Comparison of ENCODE assay signal across 7 mouse cellular contexts in the genomic region with DNA sequence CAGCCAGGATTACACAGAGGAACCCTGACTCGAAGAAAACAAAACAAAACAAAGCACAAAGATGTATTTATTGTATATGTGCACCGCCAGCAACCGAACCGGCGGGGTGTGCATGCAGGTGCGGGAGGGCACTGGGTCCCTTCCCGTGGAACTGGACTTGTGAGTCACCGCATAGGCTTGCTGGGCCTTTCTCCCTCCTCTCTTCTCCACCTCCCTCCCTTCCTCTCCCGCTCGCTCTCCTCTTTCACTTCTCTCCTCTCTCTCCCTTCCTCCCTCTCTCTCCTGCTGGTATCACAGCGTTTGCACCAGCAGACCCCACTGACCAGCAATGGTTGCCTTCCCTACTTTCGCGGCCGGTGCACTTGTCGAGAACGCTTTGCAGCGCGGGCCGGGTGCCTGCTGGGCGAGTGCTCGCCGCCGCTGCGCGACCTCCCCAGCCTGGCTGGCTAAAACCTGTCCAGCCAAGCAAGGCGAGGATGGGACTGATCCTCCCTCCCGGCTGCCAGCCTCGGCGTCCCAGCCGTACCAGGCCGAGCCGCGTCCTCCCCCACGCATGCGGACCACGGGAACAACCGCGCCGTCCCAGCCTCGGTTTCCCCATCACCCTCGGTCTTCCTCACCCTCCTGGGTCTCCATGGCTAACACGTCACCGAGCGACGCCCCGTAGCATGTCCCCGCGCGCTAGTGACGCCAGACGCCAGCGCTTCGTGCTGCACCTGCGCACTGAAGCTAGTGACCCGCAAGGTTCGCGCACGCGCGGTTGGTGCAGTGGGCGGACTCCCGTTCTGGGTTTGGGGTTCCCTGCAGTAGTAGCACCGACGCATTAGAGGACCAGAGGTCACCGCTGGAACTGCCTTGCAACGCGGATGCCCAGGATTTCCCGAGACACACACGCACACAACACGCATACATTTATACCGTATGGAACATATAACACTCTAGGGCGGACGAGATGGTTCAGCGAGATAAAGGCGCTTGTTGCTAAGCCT. TPM values are rescaled to one million over a fixed set of nuclear protein-coding genes. Genes with fewer than 3 reads are reported as not detected.
DNase-seq lines count a peak whose midpoint lies in the region; ATAC-seq lines count a peak whose summit lies in the region.

Gene Mthfsd, minus strand, starts transcription at position 725 of the 989 bp plus-strand sequence.

- H3K9me3 ChIP-seq in intestine, embryonic 16.5 days (ENCODE audit: control insufficient read depth, low read length) = no peaks in the 10 kb centered on the region
- H3K9me3 ChIP-seq in midbrain, embryonic 11.5 days (ENCODE audit: control insufficient read depth, low read length) = no peaks in the 10 kb centered on the region

- ATAC-seq in intestine, embryonic 16.5 days = peak; percentile 93
- ATAC-seq in midbrain, embryonic 11.5 days (ENCODE audit: low FRiP score) = peak; percentile 92

- H3K27ac ChIP-seq in intestine, embryonic 16.5 days (ENCODE audit: low read length) = 0 out of 2 replicates have a peak within 1 kb of the TSS, but pooled peaks have one; percentile 25
- H3K27ac ChIP-seq in midbrain, embryonic 11.5 days (ENCODE audit: low read depth, low read length) = peak within 1 kb of the TSS; percentile 54

- H3K27me3 ChIP-seq in intestine, embryonic 16.5 days (replicated peaks; ENCODE audit: control insufficient read depth, insufficient read depth, low read length) = peaks cover 5% of the 10 kb centered on the region; the same call in 1 of the 2 replicates
- H3K27me3 ChIP-seq in midbrain, embryonic 11.5 days (ENCODE audit: control insufficient read depth, insufficient read depth, low read length) = peaks cover 6% of the 10 kb centered on the region

- peaks cover 9% of the 10 kb centered on the region for H3K4me1 ChIP-seq in intestine, embryonic 16.5 days (ENCODE audit: control insufficient read depth, insufficient read depth, low read length)
- peaks cover 8% of the 10 kb centered on the region for H3K4me1 ChIP-seq in midbrain, embryonic 11.5 days (ENCODE audit: control insufficient read depth, insufficient read depth, low read length)

- DNase-seq in adrenal gland, adult 8-10 months = peak; percentile 97
- DNase-seq in embryo, embryonic 9.5 days (ENCODE audit: extremely low spot score) = peak; percentile 97
- DNase-seq in gastrocnemius, postnatal 4 days (ENCODE audit: low spot score in 2 of 2) = peak; percentile 97 to 99
- DNase-seq in left cerebral cortex, postnatal 36 days (ENCODE audit: low spot score in 2 of 2) = peak; percentile 99
- peak; percentile 100 for DNase-seq in midbrain, embryonic 11.5 days (ENCODE audit: low spot score, missing footprints)
- DNase-seq in skeletal muscle tissue, adult 2 months (ENCODE audit: low read depth, low spot score) = peak; percentile 98

- H3K9ac ChIP-seq in intestine, embryonic 16.5 days (ENCODE audit: low read depth, low read length) = peak within 1 kb of the TSS; percentile 91
- H3K9ac ChIP-seq in midbrain, embryonic 11.5 days (ENCODE audit: low read length) = peak within 1 kb of the TSS; percentile 89

- H3K4me2 ChIP-seq in intestine, embryonic 16.5 days (ENCODE audit: low read depth, low read length) = peak within 1 kb of the TSS; percentile 91
- peak within 1 kb of the TSS; percentile 92 for H3K4me2 ChIP-seq in midbrain, embryonic 11.5 days

- intact Hi-C loops in left cerebral cortex, postnatal 36 days (cut with DNase I) = no loop called here

- H3K36me3 ChIP-seq in intestine, embryonic 16.5 days (ENCODE audit: control insufficient read depth, insufficient read depth, low read length) = no peaks in the 10 kb centered on the region
- H3K36me3 ChIP-seq in midbrain, embryonic 11.5 days (ENCODE audit: control insufficient read depth, insufficient read depth, low read length) = no peaks in the 10 kb centered on the region

- 1% methylated on average over 75 of the region's 75 CpGs for WGBS in intestine, embryonic 16.5 days
- WGBS in midbrain, embryonic 11.5 days = 1% methylated on average over 75 of the region's 75 CpGs

- peak within 1 kb of the TSS; percentile 89 for H3K4me3 ChIP-seq in intestine, embryonic 16.5 days (ENCODE audit: low read length)
- H3K4me3 ChIP-seq in midbrain, embryonic 11.5 days (ENCODE audit: low read depth, low read length) = peak within 1 kb of the TSS; percentile 85

RNA-seq across cellular contexts. Expression of gene Mthfsd, which starts in this region (rescaled TPM):
- total RNA-seq in adrenal gland, adult 8-10 months (2022) = 10 to 100 TPM; 35.0 to 59.1 (median 47.1) TPM
- 10 to 100 TPM; 18.2 to 19.6 TPM for total RNA-seq in gastrocnemius, postnatal 4 days (2021)
- polyA plus RNA-seq in intestine, embryonic 16.5 days (2015; fragmentation: Nextera tagmentation; extraction: Ambion mirVana) = 48.9 TPM in 2 replicates
- 10 to 100 TPM; 39.1 to 41.1 TPM for total RNA-seq in left cerebral cortex, postnatal 36 days (2021)
- 47.4 and 50.4 TPM in 2 replicates for polyA plus RNA-seq in midbrain, embryonic 11.5 days (2014; fragmentation: Nextera tagmentation; extraction: Ambion mirVana)

Comparison
In these comparisons a context has a peak if more than half of its experiments do, and no peak if none do; other contexts are left out.
1. Peak in every context shown above with its lines: DNase-seq, ATAC-seq, H3K4me3 ChIP-seq and H3K27ac ChIP-seq.